26 mouse cellular contexts compared by ENCODE assay signal in genomic region chr7:142080876-142081275, GRCm38 (mm10). TPM values are rescaled to one million over a fixed set of nuclear protein-coding genes. Genes with fewer than 3 reads are reported as not detected.
DNase-seq lines count a peak whose midpoint lies in the region; ATAC-seq and TF ChIP-seq lines count a peak whose summit lies in the region.
"Had no signal": no experiment of that assay in that cellular context is flagged by ENCODE, and none has a peak within 500 bp of the region (broad histone marks: within the 10 kb centered on the region; RNA-seq: fewer than 3 reads in every experiment).

No protein-coding gene starts in this region.

- DNase-seq in cerebellum, adult 11 months = peak; percentile 25
- peak; percentile 46 to 49 for DNase-seq in cerebellum, adult 2 months
- DNase-seq in cerebellum, postnatal 4 days (ENCODE audit: low spot score in 2 of 2) = no peak
- DNase-seq in cerebellum, postnatal 25 days = peak; percentile 43 to 53
- no peak for DNase-seq in cerebellum, adult 11-12 months
- DNase-seq in brain, adult 2 months (ENCODE audit: low read depth, low spot score) = peak; percentile 23
- DNase-seq: adrenal gland, adult 8-10 months; adrenal gland, postnatal 14 days; adrenal gland, postnatal 36 days; B cell, adult 2 months; forebrain, postnatal 0 days had no signal

- no peak overlapping the region for H3K9ac ChIP-seq in kidney, embryonic 16.5 days (replicated peaks; ENCODE audit: low read length)
- H3K9ac ChIP-seq: embryonic facial prominence, embryonic 12.5 days; forebrain, embryonic 13.5 days; forebrain, embryonic 15.5 days; forebrain, postnatal 0 days had no signal

- no peak for TF ChIP-seq CTCF in cerebellum, adult 2 months (IDR thresholded peaks at IDR 0.05; ENCODE audit: borderline replicate concordance, insufficient read depth, low read depth, low read length)

- no peaks in the 10 kb centered on the region for H3K27me3 ChIP-seq in cerebellum, adult 2 months (ENCODE audit: control insufficient read depth, insufficient read depth, low read length)
- H3K27me3 ChIP-seq in kidney, embryonic 16.5 days (ENCODE audit: insufficient read depth, low read length) = peaks cover 39% of the 10 kb centered on the region
- H3K27me3 ChIP-seq: forebrain, embryonic 15.5 days; Patski had no signal

- no peaks in the 10 kb centered on the region for H3K36me3 ChIP-seq in kidney, embryonic 16.5 days (ENCODE audit: insufficient read depth, low read length)
- H3K36me3 ChIP-seq: embryonic facial prominence, embryonic 12.5 days; G1E had no signal

- H3K4me2 ChIP-seq in kidney, embryonic 16.5 days (replicated peaks; ENCODE audit: low read depth, low read length) = no peak overlapping the region
- H3K4me2 ChIP-seq: embryonic facial prominence, embryonic 12.5 days; forebrain, embryonic 13.5 days; forebrain, embryonic 15.5 days had no signal

- TF ChIP-seq POLR2A in cerebellum, adult 2 months (IDR thresholded peaks at IDR 0.05; ENCODE audit: borderline replicate concordance, insufficient read depth, low read length) = no peak

- no peak overlapping the region for H3K4me3 ChIP-seq in cerebellum, adult 2 months (replicated peaks; ENCODE audit: insufficient read depth, low read depth, low read length)
- no peak overlapping the region for H3K4me3 ChIP-seq in kidney, embryonic 16.5 days (ENCODE audit: low read length)
- H3K4me3 ChIP-seq: embryonic facial prominence, embryonic 12.5 days; forebrain, embryonic 13.5 days; forebrain, embryonic 15.5 days had no signal

- no peak overlapping the region for H3K27ac ChIP-seq in cerebellum, adult 2 months (ENCODE audit: insufficient read depth, low read length)
- H3K27ac ChIP-seq in kidney, embryonic 16.5 days (ENCODE audit: low read length) = no peak overlapping the region
- H3K27ac ChIP-seq: embryonic facial prominence, embryonic 10.5 days; embryonic facial prominence, embryonic 12.5 days; forebrain, embryonic 13.5 days; forebrain, embryonic 15.5 days had no signal

- no peaks in the 10 kb centered on the region for H3K9me3 ChIP-seq in kidney, embryonic 16.5 days (ENCODE audit: low read length)
- H3K9me3 ChIP-seq: embryonic facial prominence, embryonic 10.5 days; embryonic facial prominence, embryonic 12.5 days; forebrain, embryonic 13.5 days; forebrain, embryonic 15.5 days; G1E had no signal

- no peak for ATAC-seq in cerebellum, adult (ENCODE audit: insufficient number of reproducible peaks, low FRiP score, low TSS enrichment)
- no peak for ATAC-seq in kidney, embryonic 16.5 days (ENCODE audit: low FRiP score, low TSS enrichment)
- ATAC-seq: activated CD4-positive, CD25-positive, alpha-beta regulatory T cell, adult 4 months; CD4-positive, CD25-positive, alpha-beta regulatory T cell, adult 4 months; forebrain, embryonic 13.5 days; forebrain, embryonic 15.5 days; forebrain, postnatal 0 days; Patski had no signal

- 8% methylated on average over 2 of the region's 2 CpGs for WGBS in cerebellum, adult 2 months
- WGBS in kidney, embryonic 16.5 days = 79% methylated on average over 2 of the region's 2 CpGs

- H3K4me1 ChIP-seq in cerebellum, adult 2 months (ENCODE audit: control insufficient read depth, insufficient read depth, low read length) = peaks cover 47% of the 10 kb centered on the region
- peaks cover 13% of the 10 kb centered on the region; the same call in 1 of the 2 replicates for H3K4me1 ChIP-seq in kidney, embryonic 16.5 days (ENCODE audit: insufficient read depth, low read length)

RNA-seq across cellular contexts. Expression of gene Dusp8, which starts 14.8 kb away (rescaled TPM):
- 85.8 and 90.1 TPM in 2 replicates for polyA plus RNA-seq in cerebellum, adult 2 months (2012; rRNA removed)
- 2.4 and 2.5 TPM in 2 replicates for polyA plus RNA-seq in kidney, embryonic 16.5 days (2015; fragmentation: Nextera tagmentation; extraction: Ambion mirVana)
- polyA plus RNA-seq: G1E had no signal

RNA-seq across cellular contexts. Expression of gene Mob2, which starts 20.0 kb away (rescaled TPM):
- 67.5 and 73.4 TPM in 2 replicates for polyA plus RNA-seq in cerebellum, adult 2 months (2012; rRNA removed)
- 69.1 and 77.2 TPM in 2 replicates for polyA plus RNA-seq in kidney, embryonic 16.5 days (2015; fragmentation: Nextera tagmentation; extraction: Ambion mirVana)

RNA-seq across cellular contexts. Expression of gene Gm45618, which starts 39.7 kb away (rescaled TPM):
- polyA plus RNA-seq in cerebellum, adult 2 months (2012; rRNA removed) = not detected in 2 replicates
- polyA plus RNA-seq in kidney, embryonic 16.5 days (2015; fragmentation: Nextera tagmentation; extraction: Ambion mirVana) = not detected in 2 replicates
- polyA plus RNA-seq: activated CD4-positive, CD25-positive, alpha-beta regulatory T cell, adult 4 months; brain, embryonic 14.5 days; CD4-positive, CD25-positive, alpha-beta regulatory T cell, adult 4 months; cortical plate, adult 2 months; embryonic facial prominence, embryonic 10.5 days; embryonic facial prominence, embryonic 12.5 days; forebrain, embryonic 13.5 days; forebrain, embryonic 15.5 days; frontal cortex, adult 2 months; G1E; Patski had no signal

RNA-seq across cellular contexts. Expression of gene Gm39115, which starts 55.0 kb away (rescaled TPM):
- polyA plus RNA-seq in cerebellum, adult 2 months (2012; rRNA removed) = not detected in 2 replicates
- polyA plus RNA-seq in kidney, embryonic 16.5 days (2015; fragmentation: Nextera tagmentation; extraction: Ambion mirVana) = not detected in 2 replicates
- polyA plus RNA-seq: activated CD4-positive, CD25-positive, alpha-beta regulatory T cell, adult 4 months; brain, embryonic 14.5 days; CD4-positive, CD25-positive, alpha-beta regulatory T cell, adult 4 months; cortical plate, adult 2 months; embryonic facial prominence, embryonic 10.5 days; embryonic facial prominence, embryonic 12.5 days; embryonic facial prominence, embryonic 14.5 days; forebrain, embryonic 11.5 days; forebrain, embryonic 13.5 days; forebrain, embryonic 15.5 days; forebrain, postnatal 0 days; frontal cortex, adult 2 months; G1E; Patski had no signal

Comparison
In these comparisons a context has a peak if more than half of its experiments do, and no peak if none do; other contexts are left out.
1. DNase-seq: peak in cerebellum, adult 11 months (single experiment), cerebellum, adult 2 months (2 of 2), cerebellum, postnatal 25 days (2 of 2) and brain, adult 2 months (single experiment); none in cerebellum, postnatal 4 days (0 of 2) and cerebellum, adult 11-12 months (single experiment).
2. RNA of gene Dusp8, which starts 14.8 kb away (polyA plus RNA-seq): 85.8 to 90.1 TPM in cerebellum, adult 2 months; 2.4 to 2.5 TPM in kidney, embryonic 16.5 days; every median in the first group is over 10 times any median in the second.